Mouse (Mus musculus) E14TG2a.4 (cell line): ENCODE results near the gene Atp6v0b.

Experiments used
- CTCF ChIP-seq: conservative IDR thresholded peaks from 2 replicates; pipeline ENCODE4 v1.5.1; 2014; ENCODE audit warnings: low read length
- POU5F1 ChIP-seq: IDR thresholded peaks from 2 replicates; pipeline ENCODE4 v1.6.1; 2014; ENCODE audit warnings: low read length, borderline replicate concordance

DNA sequence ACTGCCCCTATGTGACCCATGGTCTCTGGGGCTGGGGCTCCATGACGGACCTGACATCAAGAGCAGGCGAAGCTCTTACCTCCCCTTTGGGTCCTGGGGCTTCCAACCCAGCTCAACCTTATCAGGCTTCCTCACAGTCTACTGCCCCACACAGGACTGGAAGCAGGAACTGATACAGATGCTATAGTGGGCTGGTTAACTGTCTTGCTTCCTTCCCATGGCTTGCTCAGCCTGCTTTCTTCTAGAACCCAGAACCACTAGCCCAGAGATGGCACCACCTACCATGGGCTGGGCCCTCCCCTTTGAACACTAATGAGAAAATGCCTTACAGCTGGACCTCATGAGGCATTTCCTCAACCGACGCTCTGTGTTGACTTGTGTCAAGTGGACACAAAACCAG, 30.3 kb upstream of the Atp6v0b start:
- no peak for TF ChIP-seq CTCF
- no peak for TF ChIP-seq POU5F1
